Mouse (Mus musculus): ENCODE results near the gene Ssbp3.

Ssbp3 gene

DNA sequence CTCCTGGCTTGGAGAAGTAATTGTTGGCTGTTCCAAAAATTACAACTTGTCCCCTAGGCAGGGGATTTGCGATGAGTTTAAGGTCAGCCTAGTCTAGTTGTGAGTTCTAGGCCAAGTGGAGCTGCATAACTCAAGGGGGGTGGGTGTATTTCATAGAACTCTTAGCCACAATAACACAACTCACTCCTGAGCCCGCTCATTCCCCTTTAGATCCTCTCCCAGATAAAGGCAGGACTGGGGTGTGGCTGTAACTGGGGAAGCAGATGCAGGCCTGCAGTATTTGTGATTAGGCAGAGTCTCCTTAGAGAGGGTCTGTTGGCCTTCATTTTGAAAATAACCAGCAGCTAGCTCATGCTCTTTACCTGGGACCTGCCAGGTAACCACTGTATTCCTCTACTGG is 97.7 kb downstream of the Ssbp3 start:
- in situ Hi-C loops (cut with MboI) = no loop called here

DNA sequence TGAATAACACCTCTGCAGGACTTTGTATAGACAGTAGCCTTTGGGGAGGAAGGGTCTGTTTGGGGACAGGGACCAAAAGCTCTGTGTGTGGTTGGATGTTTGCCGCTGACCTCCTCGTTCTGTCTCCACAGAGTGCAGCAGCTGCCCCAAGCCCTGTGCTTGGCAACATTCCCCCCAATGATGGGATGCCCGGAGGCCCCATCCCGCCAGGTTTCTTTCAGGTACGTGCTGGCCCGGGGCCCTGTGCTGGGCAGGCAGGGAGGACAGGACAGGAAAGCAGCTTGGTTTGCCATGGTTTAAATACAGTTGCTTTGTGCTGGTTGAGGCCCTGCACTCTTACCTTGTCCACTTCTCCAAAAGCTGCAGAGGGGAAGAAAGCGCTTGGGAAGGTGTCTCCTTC is 99.0 kb downstream of the Ssbp3 start:
- in situ Hi-C loops (cut with MboI) = no loop called here

DNA sequence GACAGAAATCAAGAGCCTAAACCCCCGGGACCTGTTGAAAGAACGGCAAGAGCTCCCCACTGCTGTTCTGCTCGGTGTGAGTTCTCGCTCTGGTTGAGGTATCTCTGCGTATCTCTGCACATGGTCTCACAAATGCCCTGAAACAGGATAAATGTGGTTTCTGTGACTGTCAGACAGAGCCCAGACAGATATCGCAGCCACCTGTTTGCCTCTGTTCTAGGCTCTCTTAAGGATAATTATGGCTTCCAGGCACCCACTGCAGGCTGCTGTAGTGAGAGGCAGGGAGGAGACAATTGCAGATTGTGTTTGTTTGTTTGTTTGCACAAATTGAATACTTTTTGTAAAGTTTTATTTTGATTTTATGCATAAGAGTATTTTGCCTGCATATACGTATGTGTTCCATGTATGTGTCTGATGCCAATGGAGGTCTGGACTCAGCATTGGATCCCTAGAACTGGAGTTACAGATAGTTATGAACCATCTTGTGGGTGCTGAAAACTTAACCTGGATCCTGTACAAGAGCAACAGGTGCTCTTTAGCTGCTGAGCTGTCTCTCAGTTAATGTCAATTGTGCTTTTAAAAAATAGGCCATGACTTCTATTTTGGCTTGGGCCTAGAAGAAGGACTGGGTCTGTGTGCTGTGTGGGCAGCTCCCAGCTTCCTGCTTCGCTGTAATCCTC is 101.0 kb downstream of the Ssbp3 start:
- in situ Hi-C loops (cut with MboI) = no loop called here

DNA sequence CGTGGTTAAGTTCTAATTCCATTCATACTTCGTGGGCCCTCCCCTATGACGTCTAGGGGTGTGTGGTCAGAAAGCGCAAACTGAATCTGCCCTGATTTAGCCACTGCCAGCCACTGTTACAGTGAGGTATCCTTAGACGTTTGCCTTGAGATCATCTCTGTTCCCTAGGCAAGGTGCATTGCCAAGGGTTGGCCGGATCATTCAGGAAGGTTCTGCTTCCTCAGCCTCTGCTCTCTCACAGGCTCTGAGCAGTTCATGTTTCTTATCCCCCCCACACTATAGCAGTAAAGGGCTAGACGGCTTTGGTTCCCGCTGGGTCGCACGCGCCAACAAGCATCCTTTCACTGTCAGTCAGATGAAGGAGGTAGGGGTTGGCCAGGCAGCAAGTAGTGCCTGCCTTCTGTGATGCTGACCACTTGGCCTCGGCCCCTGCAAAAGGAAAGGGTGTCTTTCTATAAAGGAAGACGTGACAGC is 101.5 kb downstream of the Ssbp3 start:
- in situ Hi-C loops (cut with MboI) = no loop called here

DNA sequence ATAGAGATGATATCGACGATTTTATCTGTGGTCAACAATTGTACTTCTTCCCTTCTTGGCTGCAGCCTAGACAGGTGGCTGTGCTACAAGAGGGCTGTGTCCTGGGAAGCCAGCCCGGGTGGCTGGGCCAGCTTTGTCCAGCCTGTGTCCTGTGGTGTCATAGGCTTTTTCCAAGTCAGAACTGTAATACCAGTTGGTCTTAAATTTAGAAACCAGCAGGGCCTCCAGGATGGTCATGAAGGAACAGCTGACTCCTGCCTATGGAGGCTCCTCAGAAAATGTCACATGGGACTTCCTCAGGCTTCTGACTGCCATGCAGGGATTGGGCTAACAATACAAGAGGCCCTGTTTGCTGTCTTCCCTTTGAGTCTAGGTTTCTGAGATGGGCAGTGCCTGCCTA is 102.1 kb downstream of the Ssbp3 start:
- in situ Hi-C loops (cut with MboI) = no loop called here

DNA sequence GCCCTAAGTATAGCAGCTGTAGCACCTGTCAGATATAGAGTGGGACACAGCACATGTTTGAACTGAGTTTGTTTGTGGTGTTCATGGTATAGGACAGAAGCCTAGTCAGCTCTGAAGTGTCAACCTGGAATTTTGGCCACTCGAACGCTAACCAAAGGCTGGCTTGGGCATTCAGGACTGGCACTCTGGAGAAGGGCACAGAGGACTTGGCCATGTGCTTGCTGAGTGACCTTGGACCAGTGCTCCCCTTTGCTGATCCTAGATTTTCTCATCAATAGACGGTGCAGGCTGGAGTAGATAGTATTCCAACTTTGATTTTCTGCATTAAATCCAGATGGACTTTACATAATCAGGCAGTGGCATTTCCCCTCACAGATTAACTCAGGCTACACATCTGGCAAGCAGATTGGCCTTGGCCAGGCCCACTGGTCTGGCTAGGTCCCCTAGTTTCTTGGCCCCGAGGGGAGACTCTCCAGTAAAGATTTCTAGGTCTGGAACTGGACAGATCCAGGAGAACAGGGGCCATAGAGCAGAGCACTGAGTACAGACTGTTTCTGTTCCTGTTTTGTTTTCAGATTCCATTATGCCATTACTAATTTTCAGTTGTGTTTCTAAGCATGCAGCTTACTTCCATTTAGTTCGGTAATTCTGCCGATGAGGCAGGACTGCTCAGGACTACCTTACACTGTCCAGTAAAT is 102.8 kb downstream of the Ssbp3 start:
- in situ Hi-C loops (cut with MboI) = no loop called here

DNA sequence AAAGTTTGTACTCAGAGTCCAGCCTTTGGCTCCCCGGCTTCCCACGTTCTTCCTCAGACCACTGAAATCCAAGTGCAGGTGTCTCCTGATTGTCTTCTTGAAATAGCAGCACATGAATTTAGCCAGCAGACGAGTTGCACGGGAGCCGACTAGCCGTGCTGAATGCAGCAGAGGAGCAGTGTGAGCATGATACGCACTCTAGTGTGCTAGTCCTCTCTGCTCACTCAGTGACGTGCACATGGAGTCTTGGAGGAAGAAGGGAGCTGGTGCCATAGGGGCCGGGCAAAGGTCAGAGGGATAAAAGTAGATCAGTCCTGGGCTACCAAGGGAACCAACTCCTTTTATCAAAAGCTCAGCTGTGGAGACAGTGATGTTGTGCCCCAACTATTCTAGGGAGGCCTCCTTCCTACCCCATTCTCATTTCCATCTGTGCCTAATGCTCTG is 103.3 kb downstream of the Ssbp3 start:
- in situ Hi-C loops (cut with MboI) = no loop called here

DNA sequence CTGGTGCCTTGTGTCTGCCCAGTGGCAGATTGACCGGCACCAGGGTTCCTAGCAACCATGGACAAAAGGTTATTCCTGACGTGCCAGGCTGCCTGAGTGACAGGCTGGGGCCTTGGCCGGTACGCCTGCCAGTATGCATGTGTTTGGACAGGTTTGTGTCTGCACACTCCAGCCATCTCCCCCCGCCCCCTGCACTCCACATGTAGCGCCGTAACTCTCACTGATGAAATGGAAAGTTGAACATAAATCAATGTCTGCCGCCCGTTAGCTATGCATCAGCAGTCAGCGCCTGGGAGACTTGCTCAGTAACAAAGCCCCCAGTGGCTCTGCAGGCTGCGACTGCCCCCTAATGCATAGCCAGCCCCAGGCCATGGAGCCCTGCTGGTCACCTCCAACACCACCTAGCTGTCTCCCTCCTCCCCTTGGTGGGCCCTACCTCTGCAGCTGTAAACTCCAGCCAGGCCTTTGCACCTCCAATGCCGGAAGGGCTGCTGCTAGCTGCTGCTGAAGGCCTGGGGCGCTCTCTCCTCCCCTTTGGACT is 105.5 kb downstream of the Ssbp3 start:
- in situ Hi-C loops (cut with MboI) = no loop called here

DNA sequence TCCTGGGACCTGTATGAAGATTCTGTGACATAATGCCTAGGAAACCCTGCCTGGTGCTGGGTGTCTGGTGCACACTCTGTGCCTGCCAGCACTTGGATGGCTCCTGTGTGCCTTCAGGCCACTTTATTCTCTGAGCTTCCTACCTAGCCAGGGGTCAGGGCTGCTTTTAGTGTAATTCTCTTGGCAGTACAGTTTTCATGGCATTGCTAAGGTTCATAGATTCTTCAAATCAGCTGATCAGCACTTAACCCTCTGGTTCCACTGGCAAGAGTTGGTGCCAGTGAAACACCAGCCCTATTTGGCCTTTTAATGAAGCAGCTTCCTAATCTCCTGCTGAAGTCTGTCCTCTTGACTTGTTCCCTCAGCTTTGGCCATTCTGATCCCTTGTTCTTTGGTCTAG is 106.8 kb downstream of the Ssbp3 start:
- in situ Hi-C loops (cut with MboI) = no loop called here

DNA sequence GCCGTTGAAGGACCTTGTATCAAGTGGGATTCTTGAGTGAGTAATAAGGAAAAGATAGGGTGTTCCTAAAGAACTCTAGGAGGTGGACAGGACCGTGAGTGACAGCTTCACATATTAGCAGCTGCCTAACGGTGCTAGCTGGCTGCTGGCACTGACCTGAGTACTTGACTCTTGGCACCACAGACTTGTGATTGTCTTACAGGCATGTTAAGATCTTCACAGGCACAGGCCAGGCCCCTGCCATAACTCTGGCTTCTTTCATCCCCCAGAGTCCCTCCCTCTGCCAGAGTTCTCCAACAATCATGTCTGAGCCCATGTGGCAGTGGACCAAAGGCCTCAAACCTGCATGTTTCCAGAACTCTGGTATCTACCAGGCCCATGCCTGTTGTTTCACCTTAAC is 108.0 kb downstream of the Ssbp3 start:
- in situ Hi-C loops (cut with MboI) = no loop called here

DNA sequence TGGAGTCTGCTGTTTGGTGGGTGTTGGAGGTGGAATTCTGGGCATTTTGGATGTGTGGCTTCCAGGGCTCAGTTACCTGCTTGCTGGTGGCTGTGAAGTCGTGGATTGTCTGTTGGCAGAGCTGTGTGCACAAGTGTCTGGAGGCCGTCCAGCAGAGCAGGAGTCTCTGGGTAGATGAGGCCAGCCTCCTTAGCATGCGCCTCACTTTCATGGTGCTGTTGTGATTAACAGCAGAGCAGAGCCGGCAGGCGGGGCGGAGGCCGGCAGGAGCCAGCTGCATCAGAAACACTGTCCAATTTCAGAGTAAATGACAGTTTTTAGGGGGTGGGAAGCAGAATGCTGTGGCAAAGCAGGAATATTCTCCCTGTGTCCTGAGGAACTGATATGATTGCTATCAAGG is 108.5 kb downstream of the Ssbp3 start:
- in situ Hi-C loops (cut with MboI) = no loop called here

DNA sequence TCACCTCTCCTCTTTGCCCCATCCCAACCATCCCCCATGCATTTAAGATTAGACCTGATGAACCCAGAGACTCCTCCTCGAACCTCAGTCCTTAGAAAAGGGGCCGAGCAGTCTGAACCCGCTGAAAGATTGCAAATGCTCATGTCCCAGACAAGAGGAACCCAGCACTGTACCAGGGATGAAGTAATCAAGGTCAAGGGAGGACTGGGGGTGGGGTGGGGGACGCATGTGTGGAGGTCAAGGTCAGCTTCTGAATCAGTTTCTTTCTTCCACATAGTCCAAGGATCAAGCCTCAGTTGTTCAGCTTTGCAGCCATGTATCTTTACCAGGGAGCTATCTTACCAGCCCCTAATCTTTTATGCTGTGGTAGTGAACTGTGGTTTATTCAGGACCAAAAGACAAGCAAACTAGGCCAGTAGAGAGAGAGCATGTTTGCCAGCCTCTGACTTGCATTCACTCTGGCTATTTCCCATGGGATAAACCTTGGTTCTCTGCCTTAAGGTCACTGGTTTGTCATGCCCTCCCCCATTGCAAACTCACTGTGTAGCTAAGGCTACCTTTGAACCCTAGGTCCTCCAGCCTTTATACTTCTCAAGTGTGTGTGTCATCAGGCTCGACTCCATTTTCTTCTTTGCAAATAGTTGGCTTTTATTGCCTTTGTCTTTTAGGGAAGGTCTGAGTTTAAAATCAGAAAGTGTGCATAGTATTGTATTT is 109.9 kb downstream of the Ssbp3 start:
- in situ Hi-C loops (cut with MboI) = no loop called here

DNA sequence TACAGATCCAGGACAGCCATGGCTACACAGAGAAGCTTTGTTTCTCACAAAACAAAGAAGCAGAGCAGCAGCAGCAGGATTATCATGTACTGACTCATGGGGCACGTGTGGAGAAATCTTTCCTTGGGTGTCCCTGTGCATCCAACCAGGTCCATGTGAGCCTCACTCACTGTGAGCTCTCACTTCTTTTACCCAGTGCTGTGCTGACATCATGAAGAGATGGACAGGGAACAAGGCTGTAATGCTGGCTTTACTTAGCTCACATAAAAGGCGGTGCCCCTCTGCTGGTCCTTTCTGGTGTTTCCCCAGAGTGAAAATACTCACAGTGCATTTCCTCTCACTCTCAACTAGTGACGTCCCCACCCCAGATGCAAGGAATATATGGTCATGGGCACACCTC is 111.0 kb downstream of the Ssbp3 start:
- in situ Hi-C loops (cut with MboI) = no loop called here

DNA sequence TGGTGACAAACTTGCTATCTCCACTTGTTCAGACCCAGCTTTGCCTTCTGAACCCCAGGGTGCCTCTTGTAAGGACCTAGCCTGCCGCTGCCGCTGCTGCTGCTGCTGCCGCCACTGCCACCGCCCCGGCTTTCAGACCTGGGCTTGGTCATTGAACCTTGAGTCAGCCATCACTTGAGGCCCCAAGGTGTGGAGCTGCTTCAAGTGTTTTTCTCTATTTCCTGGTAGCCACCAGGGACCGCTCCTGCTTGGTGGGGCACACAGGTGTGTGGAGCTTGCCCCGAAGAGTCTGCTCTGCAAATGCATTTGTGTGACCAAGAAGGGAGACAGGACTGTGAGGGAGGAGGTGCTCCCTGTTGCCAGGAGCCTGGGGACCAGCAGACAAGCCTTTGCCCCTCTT is 114.4 kb downstream of the Ssbp3 start:
- in situ Hi-C loops (cut with MboI) = no loop called here

DNA sequence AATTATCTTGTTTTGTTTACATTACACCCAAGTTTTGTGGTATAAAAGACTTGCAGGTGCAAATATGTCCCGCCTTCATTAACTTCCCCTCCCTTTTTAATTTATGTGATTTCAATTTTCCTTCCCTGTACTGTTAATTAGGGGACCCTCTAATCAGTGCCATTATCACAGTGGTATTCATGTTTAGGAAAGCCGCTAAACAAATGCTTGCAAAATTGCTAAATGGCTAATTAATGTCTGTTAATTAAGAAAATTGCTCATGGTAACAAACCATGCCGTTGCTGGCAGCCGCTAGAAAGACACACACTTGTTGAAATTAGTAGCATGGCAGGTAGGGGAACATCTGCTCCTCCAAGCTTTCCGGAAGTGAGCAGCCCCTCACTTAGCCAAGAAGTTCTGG is 114.9 kb downstream of the Ssbp3 start:
- in situ Hi-C loops (cut with MboI) = no loop called here

DNA sequence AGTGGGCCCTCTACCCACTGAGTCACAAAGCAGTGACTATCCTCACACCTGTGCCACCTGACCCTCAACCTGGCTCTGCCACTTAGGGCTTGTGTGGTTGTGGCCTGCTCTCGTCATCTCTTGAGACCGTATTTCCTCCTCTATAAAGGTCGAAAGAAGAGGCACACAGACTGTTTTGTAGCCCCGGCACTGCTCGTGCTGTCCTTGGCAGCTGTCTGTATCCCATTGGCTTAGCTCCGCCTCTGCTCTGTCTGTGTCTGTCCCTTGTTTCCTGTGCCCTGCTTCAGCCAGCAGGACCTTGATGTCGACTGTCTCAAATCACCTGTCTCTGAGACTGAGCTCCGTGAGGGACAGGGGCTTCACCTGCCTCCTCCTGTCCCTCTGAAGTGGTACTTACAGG is 116.0 kb downstream of the Ssbp3 start:
- in situ Hi-C loops (cut with MboI) = no loop called here

DNA sequence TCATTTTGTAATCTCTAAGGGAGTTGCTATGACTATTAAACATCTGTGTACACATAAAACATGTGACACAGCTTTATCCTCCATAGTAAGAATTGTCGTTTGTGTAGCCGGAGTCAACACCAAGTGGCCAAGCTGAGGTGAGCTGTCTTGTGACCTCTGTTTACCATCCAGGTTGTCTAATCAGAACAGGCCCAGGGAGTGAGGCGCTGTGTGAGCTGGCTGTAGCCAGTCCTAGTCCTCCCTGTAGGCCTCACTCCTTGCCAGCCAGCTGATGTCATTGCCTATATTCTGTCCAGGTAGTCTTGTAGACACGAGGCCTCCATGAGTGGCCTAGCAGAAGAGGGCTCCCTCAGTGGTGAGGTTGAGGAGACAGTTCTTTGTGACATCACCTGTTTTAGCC is 125.2 kb downstream of the Ssbp3 start:
- in situ Hi-C loops (cut with MboI) = no loop called here

DNA sequence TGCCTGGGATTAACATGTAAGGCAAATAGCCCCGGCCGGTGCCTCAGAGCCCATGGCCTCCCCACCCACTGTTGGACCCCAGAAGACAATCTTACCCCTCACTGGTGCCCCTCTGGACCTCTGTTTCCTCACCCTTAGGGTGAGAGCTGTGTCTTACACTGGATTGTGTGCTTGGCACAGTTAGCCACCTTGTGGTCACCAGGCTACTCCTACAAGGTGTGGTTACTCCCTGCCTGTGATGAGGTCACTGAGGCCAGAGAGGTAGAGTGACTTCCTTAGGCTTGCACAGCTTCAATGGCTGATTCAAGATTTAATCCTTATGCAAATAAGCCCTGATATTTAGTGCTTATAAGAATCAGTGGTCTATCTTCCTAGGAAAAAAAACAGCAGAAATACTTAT is 126.5 kb downstream of the Ssbp3 start:
- in situ Hi-C loops (cut with MboI) = no loop called here

DNA sequence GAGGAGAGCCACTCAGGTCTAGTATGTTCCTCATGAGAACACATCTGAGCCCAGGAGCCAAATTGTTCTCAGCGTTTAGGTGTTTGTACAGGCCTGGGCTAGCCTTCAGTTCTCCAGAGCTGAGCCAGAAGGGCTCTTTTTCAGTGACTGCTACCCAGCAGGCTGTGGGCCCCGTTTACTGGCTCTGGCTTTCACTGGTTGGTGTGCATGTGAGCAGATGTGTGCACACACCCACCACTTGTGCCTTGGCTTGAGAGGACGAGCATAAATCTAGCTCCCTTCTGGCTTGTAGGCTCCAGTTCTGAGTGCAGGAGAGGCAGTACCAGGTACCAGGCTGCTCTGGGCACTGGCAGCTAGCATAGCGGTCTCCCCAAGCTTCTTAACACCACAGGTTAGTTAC is 127.8 kb downstream of the Ssbp3 start:
- in situ Hi-C loops (cut with MboI) = no loop called here

DNA sequence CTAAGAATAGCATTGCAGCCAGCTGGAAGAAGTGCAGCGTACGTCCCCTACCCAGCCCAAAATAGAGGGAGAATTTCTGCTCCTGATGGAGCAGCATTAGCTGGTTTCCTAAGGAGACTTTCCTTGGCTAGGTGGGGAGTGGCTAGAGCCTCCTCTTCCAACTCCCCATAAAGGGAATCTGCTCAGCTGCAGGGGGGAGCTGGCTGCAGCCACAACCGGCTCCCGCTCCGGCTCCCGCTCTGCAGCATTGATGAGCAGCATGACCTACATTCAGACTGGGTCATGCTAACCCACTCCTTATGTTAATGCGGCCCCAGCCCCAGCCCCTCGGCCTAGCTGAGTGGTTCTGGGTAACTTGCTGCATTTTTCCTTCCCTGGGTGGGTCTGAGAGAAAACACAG is 128.8 kb downstream of the Ssbp3 start:
- in situ Hi-C loops (cut with MboI) = no loop called here

DNA sequence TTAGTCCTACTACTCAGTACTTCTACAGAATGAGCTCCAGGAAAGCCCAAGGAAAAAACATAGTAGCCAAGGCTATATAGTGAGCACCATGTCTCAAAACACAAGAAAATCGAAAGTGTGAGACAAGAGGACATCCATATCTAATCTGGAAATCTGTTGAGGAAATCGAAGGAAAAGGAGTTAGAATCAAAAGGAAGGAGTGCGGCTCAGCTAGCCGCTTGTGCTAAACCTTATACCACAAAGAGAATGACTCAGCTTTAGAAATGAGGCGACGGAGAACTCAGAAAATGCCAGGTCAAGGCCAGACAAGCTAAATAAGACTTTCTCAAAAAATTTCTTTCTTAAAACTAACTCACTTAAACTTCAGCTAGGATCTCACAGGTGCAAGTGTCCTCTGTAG is 131.8 kb downstream of the Ssbp3 start:
- in situ Hi-C loops (cut with MboI) = no loop called here

DNA sequence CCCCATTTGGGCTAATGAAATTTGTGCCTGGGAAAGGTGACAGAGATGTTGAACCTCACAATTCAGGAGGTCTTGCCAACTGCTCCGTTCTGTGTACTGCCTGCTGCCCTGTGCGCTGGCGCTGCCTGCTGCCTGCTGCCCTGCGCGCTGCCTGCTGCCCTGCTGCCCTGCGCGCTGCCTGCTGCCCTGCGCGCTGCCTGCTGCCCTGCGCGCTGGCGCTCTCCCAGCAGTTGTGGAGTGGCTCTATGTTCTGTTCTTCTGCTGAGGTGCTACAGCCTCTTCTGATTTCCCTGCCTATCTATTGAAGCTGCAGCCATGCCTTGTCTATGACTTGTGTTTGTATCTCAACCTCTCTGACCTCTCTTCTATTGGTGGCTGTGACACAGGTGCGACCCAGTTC is 134.7 kb downstream of the Ssbp3 start:
- in situ Hi-C loops (cut with MboI) = no loop called here

DNA sequence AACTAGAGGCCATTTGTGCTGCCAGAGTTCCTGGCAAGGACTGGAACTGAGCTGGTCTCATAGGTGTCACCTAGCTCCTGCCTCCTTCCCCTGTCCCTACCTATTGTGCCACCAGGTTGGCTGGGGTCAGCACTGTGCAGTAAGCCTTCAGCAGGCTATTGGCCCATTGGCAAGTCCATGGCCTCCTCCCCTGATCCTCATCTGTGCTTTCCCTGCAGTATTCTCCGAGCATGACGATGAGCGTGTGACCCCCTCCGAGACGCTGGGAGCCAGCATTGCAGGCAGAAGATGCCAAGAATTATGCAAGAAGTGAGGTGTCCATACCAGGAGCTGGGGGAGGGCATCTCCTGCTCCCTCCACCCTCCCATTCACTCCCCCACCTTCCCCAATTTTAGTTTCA is 137.3 kb downstream of the Ssbp3 start:
- in situ Hi-C loops (cut with MboI) = no loop called here
